Mouse (Mus musculus): ENCODE measurements around the gene Gadd45g.

- TF ChIP-seq GATA1 (IDR thresholded peaks at IDR 0.05; ENCODE audit: borderline replicate concordance, low read length): no peak
- TF ChIP-seq FLI1 (IDR thresholded peaks at IDR 0.05; ENCODE audit: low read length): no peak
Observed at GRCm38 (mm10) chr13:51815865-51816504, 30.5 kb upstream of the Gadd45g start.
